Mouse (Mus musculus) forebrain, postnatal 0 days (tissue): ENCODE data around the gene Camk1d. TPM values are rescaled to one million over a fixed set of nuclear protein-coding genes. Genes with fewer than 3 reads are reported as not detected.
A peak's percentile ranks its signal among the peaks of the same experiment; 100 is the strongest.

ENCODE experiments used
- ATAC-seq: fragments of 200-750 bp; cut with Nextera tagmentation; 2 replicates; pipeline ENCODE4 v1.8.0; 2017; ENCODE audit warnings: mild to moderate bottlenecking, moderate library complexity
- DNase-seq: peaks from one replicate; pipeline ENCODE4 v3.0.0-alpha.2; 2015
- H3K27ac ChIP-seq: fragments of 300-500 bp; sonication (generic); 2 replicates; pipeline ENCODE4 v1.5.1; 2014; ENCODE audit warnings: low read depth, mild to moderate bottlenecking, antibody characterized with exemption, low read length, moderate library complexity, mixed read lengths
- H3K27me3 ChIP-seq: fragments of 300-500 bp; sonication (generic); 2 replicates; pipeline ENCODE4 v1.6.1; 2014; ENCODE audit warnings: mild to moderate bottlenecking, low read length, mixed read lengths; ENCODE audit not compliant: insufficient read depth
- H3K36me3 ChIP-seq: fragments of 300-500 bp; sonication (generic); 2 replicates; pipeline ENCODE4 v1.6.1; 2014; ENCODE audit warnings: mild to moderate bottlenecking, moderate library complexity; ENCODE audit not compliant: insufficient read depth
- H3K4me1 ChIP-seq: fragments of 300-500 bp; sonication (generic); 2 replicates; pipeline ENCODE4 v1.6.1; 2014; ENCODE audit warnings: antibody characterized with exemption; ENCODE audit not compliant: insufficient read depth
- H3K4me2 ChIP-seq: fragments of 300-500 bp; sonication (generic); 2 replicates; pipeline ENCODE4 v1.6.1; 2014; ENCODE audit warnings: low read depth, mild to moderate bottlenecking, moderate library complexity
- H3K4me3 ChIP-seq: fragments of 300-500 bp; sonication (generic); 2 replicates; pipeline ENCODE4 v1.5.1; 2014; ENCODE audit warnings: low read depth, low read length, mixed read lengths
- H3K9ac ChIP-seq: fragments of 300-500 bp; sonication (generic); 2 replicates; pipeline ENCODE4 v1.6.1; 2014; ENCODE audit warnings: mild to moderate bottlenecking
- H3K9me3 ChIP-seq: fragments of 300-500 bp; sonication (generic); 2 replicates; pipeline ENCODE4 v1.6.1; 2016; ENCODE audit warnings: low read length
- CTCF ChIP-seq: sonication (generic); IDR thresholded peaks from 2 replicates; pipeline ENCODE4 v1.5.1; 2016; ENCODE audit warnings: antibody characterized with exemption, control low read depth, low read depth
- WGBS: fragments of 180-500 bp; shearing (Covaris S2); extraction: QIAGEN DNeasy Blood & Tissue Kit; methylation state at CpG from one replicate; pipeline ENCODE4 v1.1.7; 2014; 5-methylcytosine and 5-hydroxymethylcytosine counted together
- polyA plus RNA-seq: library from polyadenylated mRNA; unstranded; fragments of >200 nt; fragmentation: Nextera tagmentation; extraction: Ambion mirVana; gene quantifications from 2 replicates; pipeline ENCODE4 v1.2.1, GENCODE M21; 2015
- total RNA-seq: library from RNA; depleted of rRNA; stranded (reverse); fragments of >200 nt; gene quantifications from 2 replicates; pipeline ENCODE4 v1.2.3, GENCODE M21; 2014

Gene Camk1d
- total and polyA plus RNA-seq, 2 experiments from 2014 or later = 10.5 to 29.0 TPM

GRCm38 (mm10) chr2:5327533-5328250 lies 386.6 kb downstream of the Camk1d start:
- Histone ChIP-seq H3K27ac (no peak overlapping the region), H3K36me3 (no peaks in the 10 kb centered on the region), H3K9me3 (no peaks in the 10 kb centered on the region), H3K4me2 (no peak overlapping the region), H3K4me3 (no peak overlapping the region), H3K9ac (no peak overlapping the region), H3K4me1 (no peaks in the 10 kb centered on the region), H3K27me3 (no peaks in the 10 kb centered on the region)
- DNase-seq (no peak), ATAC-seq (no peak)
- TF ChIP-seq CTCF = no peak
- WGBS = 68% methylated on average over 12 of the region's 12 CpGs

GRCm38 (mm10) chr2:5324806-5325205 lies 389.5 kb downstream of the Camk1d start:
- H3K9ac ChIP-seq = no peak overlapping the region
- DNase-seq (no peak), ATAC-seq (no peak)
- H3K4me1 ChIP-seq = no peaks in the 10 kb centered on the region
- 81% methylated on average over 3 of the region's 3 CpGs for WGBS
- no peaks in the 10 kb centered on the region for H3K9me3 ChIP-seq
- TF ChIP-seq CTCF = no peak
- no peak overlapping the region for H3K4me2 ChIP-seq
- H3K36me3 ChIP-seq = no peaks in the 10 kb centered on the region
- no peak overlapping the region for H3K4me3 ChIP-seq
- no peak overlapping the region for H3K27ac ChIP-seq
- H3K27me3 ChIP-seq = no peaks in the 10 kb centered on the region

GRCm38 (mm10) chr2:5321660-5322295 lies 392.5 kb downstream of the Camk1d start:
- H3K9me3 ChIP-seq = no peaks in the 10 kb centered on the region
- no peaks in the 10 kb centered on the region for H3K36me3 ChIP-seq
- no peaks in the 10 kb centered on the region for H3K4me1 ChIP-seq
- 46% methylated on average over 8 of the region's 8 CpGs for WGBS
- H3K27ac ChIP-seq = no peak overlapping the region
- H3K4me3 ChIP-seq = no peak overlapping the region
- no peak overlapping the region for H3K9ac ChIP-seq
- ATAC-seq = peak; percentile 50; the same call in 1 of the 2 replicates
- no peak for TF ChIP-seq CTCF
- DNase-seq = no peak
- no peak overlapping the region for H3K4me2 ChIP-seq
- H3K27me3 ChIP-seq = no peaks in the 10 kb centered on the region

GRCm38 (mm10) chr2:5319138-5319537 lies 395.2 kb downstream of the Camk1d start:
- Histone ChIP-seq H3K27me3 (no peaks in the 10 kb centered on the region), H3K9ac (no peak overlapping the region), H3K4me1 (no peaks in the 10 kb centered on the region), H3K4me2 (no peak overlapping the region), H3K4me3 (no peak overlapping the region), H3K36me3 (no peaks in the 10 kb centered on the region), H3K27ac (no peak overlapping the region), H3K9me3 (no peaks in the 10 kb centered on the region)
- no peak for TF ChIP-seq CTCF
- no peak for ATAC-seq
- 92% methylated on average over 3 of the region's 3 CpGs for WGBS
- no peak for DNase-seq

GRCm38 (mm10) chr2:5316763-5317162 lies 397.6 kb downstream of the Camk1d start:
- no peaks in the 10 kb centered on the region for H3K9me3 ChIP-seq
- H3K27me3 ChIP-seq = no peaks in the 10 kb centered on the region
- H3K27ac ChIP-seq = no peak overlapping the region
- TF ChIP-seq CTCF = no peak
- H3K4me1 ChIP-seq = no peaks in the 10 kb centered on the region
- no peak overlapping the region for H3K4me3 ChIP-seq
- ATAC-seq = no peak
- no peak overlapping the region for H3K4me2 ChIP-seq
- no peaks in the 10 kb centered on the region for H3K36me3 ChIP-seq
- DNase-seq = no peak
- 90% methylated on average over 5 of the region's 5 CpGs for WGBS
- H3K9ac ChIP-seq = no peak overlapping the region

- Histone ChIP-seq H3K4me2 (no peak overlapping the region), H3K9ac (no peak overlapping the region), H3K9me3 (no peaks in the 10 kb centered on the region), H3K27me3 (no peaks in the 10 kb centered on the region), H3K4me1 (no peaks in the 10 kb centered on the region), H3K36me3 (no peaks in the 10 kb centered on the region), H3K27ac (no peak overlapping the region), H3K4me3 (no peak overlapping the region)
- no peak for TF ChIP-seq CTCF
- ATAC-seq = no peak
- DNase-seq = no peak
- 95% methylated on average over 4 of the region's 4 CpGs for WGBS
Measured at GRCm38 (mm10) chr2:5316217-5316616, 398.1 kb downstream of the Camk1d start.

- ATAC-seq = no peak
- no peak overlapping the region for H3K27ac ChIP-seq
- WGBS = 62% methylated on average over 8 of the region's 8 CpGs
Measured at GRCm38 (mm10) chr2:5315291-5315828, 399.0 kb downstream of the Camk1d start.

More at GRCm38 (mm10) chr2:5315291-5315828, 399.0 kb downstream of the Camk1d start:
- Histone ChIP-seq H3K9ac (no peak overlapping the region), H3K36me3 (no peaks in the 10 kb centered on the region), H3K27me3 (no peaks in the 10 kb centered on the region), H3K4me2 (no peak overlapping the region), H3K4me3 (no peak overlapping the region), H3K4me1 (no peaks in the 10 kb centered on the region), H3K9me3 (no peaks in the 10 kb centered on the region)
- no peak for TF ChIP-seq CTCF
- no peak for DNase-seq
